Mouse (Mus musculus) intestine, embryonic 15.5 days (tissue): ENCODE results near the gene Olfr1023. TPM values are rescaled to one million over a fixed set of nuclear protein-coding genes. Genes with fewer than 3 reads are reported as not detected.

ENCODE experiments used
- ATAC-seq: fragments of 200-750 bp; cut with Nextera tagmentation; 2 replicates; pipeline ENCODE4 v1.8.0; 2017; ENCODE audit warnings: moderate TSS enrichment, moderate library complexity
- H3K27ac ChIP-seq: fragments of 300-500 bp; sonication (generic); 2 replicates; pipeline ENCODE4 v1.5.1; 2015; ENCODE audit warnings: mild to moderate bottlenecking, inconsistent platforms
- H3K27me3 ChIP-seq: fragments of 300-500 bp; sonication (generic); replicated peaks from 2 replicates; pipeline ENCODE4 v1.6.1; 2015; ENCODE audit warnings: inconsistent platforms
- H3K36me3 ChIP-seq: fragments of 300-500 bp; sonication (generic); 2 replicates; pipeline ENCODE4 v1.6.1; 2015; ENCODE audit warnings: inconsistent platforms
- H3K4me1 ChIP-seq: fragments of 300-500 bp; sonication (generic); replicated peaks from 2 replicates; pipeline ENCODE4 v1.6.1; 2015; ENCODE audit warnings: inconsistent platforms
- H3K4me2 ChIP-seq: fragments of 300-500 bp; sonication (generic); replicated peaks from 2 replicates; pipeline ENCODE4 v1.6.1; 2015; ENCODE audit warnings: mild to moderate bottlenecking, inconsistent platforms
- H3K4me3 ChIP-seq: fragments of 300-500 bp; sonication (generic); replicated peaks from 2 replicates; pipeline ENCODE4 v1.5.1; 2015; ENCODE audit warnings: inconsistent platforms
- H3K9ac ChIP-seq: fragments of 300-500 bp; sonication (generic); 2 replicates; pipeline ENCODE4 v1.6.1; 2015; ENCODE audit warnings: inconsistent platforms
- H3K9me3 ChIP-seq: fragments of 300-500 bp; sonication (generic); 2 replicates; pipeline ENCODE4 v1.6.1; 2016; ENCODE audit warnings: inconsistent platforms
- WGBS: fragments of 180-500 bp; shearing (Covaris S2); methylation state at CpG from one replicate; pipeline ENCODE4 v1.1.7; 2015; 5-methylcytosine and 5-hydroxymethylcytosine counted together
- polyA plus RNA-seq: library from polyadenylated mRNA; unstranded; fragments of >200 nt; fragmentation: Nextera tagmentation; extraction: Ambion mirVana; gene quantifications from 2 replicates; pipeline ENCODE4 v1.2.1, GENCODE M21; 2015

Olfr1023 gene
- not detected in 2 replicates for polyA plus RNA-seq

DNA sequence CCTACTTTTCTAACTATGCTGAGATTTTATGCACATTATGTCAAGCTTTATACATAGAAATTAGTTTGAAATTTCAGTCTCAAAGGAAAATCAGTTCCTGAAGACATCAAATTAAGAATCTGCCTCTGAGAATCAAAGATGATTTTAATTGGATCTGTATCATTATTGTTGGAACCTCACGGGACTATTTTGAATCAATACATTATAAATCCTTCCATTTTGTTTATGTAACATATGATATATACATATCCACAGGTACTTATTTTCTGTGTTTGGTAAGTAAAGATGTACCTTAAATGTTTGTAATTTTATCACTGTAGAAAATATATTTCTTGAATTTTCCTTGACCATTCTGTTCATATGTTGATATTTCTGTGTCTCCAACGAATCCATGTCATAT, at the start of gene Olfr1023:
Gene Olfr1023, plus strand, starts transcription at position 301 of the 400 bp plus-strand sequence.
- Histone ChIP-seq H3K27ac (no peak within 1 kb of the TSS), H3K4me3 (no peak within 1 kb of the TSS), H3K27me3 (no peaks in the 10 kb centered on the region), H3K9ac (no peak within 1 kb of the TSS), H3K4me1 (no peaks in the 10 kb centered on the region), H3K36me3 (no peaks in the 10 kb centered on the region), H3K9me3 (no peaks in the 10 kb centered on the region), H3K4me2 (no peak within 1 kb of the TSS)
- WGBS = 71% methylated on average over 2 of the region's 2 CpGs
- no peak for ATAC-seq

DNA sequence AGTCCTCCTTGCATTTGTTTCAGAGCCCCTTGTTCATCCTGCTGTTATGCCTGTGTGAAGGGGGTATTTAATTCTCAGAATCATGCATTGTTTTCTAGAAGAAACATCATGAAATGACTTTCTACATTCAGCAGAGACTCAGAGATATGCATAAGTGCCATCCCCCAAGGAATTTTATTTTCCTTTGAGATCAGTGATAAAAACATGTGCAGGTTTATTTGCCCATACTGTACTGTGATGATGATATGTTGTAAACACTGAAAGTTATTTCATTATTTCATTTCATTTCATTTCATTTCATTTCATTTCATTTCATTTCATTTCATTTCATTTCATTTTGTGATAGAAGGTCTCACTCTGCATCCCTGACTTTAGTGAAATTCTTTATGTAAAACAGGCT, 40.1 kb upstream of the Olfr1023 start, which contains the start of gene Olfr1019:
Gene Olfr1019, minus strand, starts transcription at position 101 of the 400 bp plus-strand sequence.
- ATAC-seq = no peak
- Histone ChIP-seq H3K4me2 (no peak within 1 kb of the TSS), H3K9ac (no peak within 1 kb of the TSS), H3K4me1 (no peaks in the 10 kb centered on the region), H3K9me3 (no peaks in the 10 kb centered on the region), H3K27me3 (no peaks in the 10 kb centered on the region), H3K4me3 (no peak within 1 kb of the TSS), H3K27ac (no peak within 1 kb of the TSS), H3K36me3 (no peaks in the 10 kb centered on the region)

DNA sequence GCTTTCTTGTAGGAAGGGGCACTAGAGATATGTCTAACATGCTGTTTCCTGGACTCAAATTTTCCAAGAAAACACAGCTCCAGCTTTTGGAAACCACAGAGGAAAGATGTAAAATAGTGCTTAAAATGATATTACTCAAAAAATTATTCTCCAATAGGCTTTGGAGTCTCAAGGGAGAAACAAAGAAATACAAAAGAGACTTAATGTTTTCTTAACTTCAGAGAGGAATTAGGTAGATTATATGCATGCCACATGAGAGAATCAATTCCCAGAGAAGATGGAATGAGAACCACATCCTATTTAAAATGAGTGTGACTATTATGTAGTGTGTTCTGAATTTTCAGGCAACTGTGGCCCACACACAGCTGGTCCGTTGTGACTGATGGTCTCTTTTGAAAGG, 38.7 kb upstream of the Olfr1023 start, which contains the start of gene Olfr1020:
Gene Olfr1020, plus strand, starts transcription at position 301 of the 400 bp plus-strand sequence.
- Histone ChIP-seq H3K27ac (no peak within 1 kb of the TSS), H3K4me3 (no peak within 1 kb of the TSS), H3K4me1 (no peaks in the 10 kb centered on the region), H3K36me3 (no peaks in the 10 kb centered on the region), H3K4me2 (no peak within 1 kb of the TSS), H3K9ac (no peak within 1 kb of the TSS), H3K9me3 (no peaks in the 10 kb centered on the region), H3K27me3 (no peaks in the 10 kb centered on the region)
- 84% methylated on average over 1 of the region's 1 CpGs for WGBS
- no peak for ATAC-seq

DNA sequence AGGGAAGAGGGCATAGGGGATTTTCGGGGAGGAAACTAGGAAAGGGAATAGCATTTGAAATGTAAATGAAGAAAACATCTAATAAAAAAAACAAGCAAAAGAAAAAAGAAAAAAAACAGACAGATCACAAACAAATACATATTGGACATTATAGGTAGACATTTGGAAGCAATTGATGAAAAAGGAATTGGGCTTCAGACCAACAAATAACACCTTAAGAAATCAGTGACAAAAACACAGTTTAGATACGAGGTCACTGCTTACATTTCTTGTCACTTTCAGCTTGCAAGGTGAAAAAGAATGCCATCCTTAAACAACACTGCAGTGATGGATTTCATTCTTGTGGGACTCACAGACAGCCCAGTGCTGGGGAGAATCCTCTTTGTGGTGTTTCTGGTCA, 17.1 kb upstream of the Olfr1023 start, which contains the start of gene Olfr1022:
Gene Olfr1022, plus strand, starts transcription at position 301 of the 400 bp plus-strand sequence.
- no peaks in the 10 kb centered on the region for H3K36me3 ChIP-seq
- H3K27ac ChIP-seq = no peak within 1 kb of the TSS
- H3K27me3 ChIP-seq = no peaks in the 10 kb centered on the region
- ATAC-seq = no peak
- no peaks in the 10 kb centered on the region for H3K4me1 ChIP-seq
- no peak within 1 kb of the TSS for H3K4me2 ChIP-seq
- no peaks in the 10 kb centered on the region for H3K9me3 ChIP-seq
- 35% methylated on average over 2 of the region's 2 CpGs for WGBS
- no peak within 1 kb of the TSS for H3K4me3 ChIP-seq
- H3K9ac ChIP-seq = no peak within 1 kb of the TSS

DNA sequence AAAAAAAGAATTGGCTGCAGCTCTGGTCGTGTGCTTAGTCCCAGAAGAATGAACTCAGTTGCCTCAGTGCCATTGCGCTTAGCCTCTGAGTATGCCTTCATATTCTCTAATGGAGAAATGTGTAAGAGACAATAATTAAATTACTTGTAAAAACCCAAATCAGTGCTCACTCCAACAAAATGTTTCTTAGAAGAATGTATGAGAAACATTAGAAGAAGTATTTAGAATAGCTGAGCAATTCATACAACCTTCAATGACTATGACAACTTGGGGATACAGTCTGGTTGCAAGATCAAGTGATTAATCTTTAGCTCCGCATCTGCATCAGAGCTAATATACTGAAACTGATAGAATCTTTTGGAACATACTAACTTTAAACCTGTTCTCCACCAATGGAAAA, 19.5 kb downstream of the Olfr1023 start, which contains the start of gene Olfr1024:
Gene Olfr1024, minus strand, starts transcription at position 101 of the 400 bp plus-strand sequence.
- ATAC-seq = no peak
- no peak within 1 kb of the TSS for H3K4me2 ChIP-seq
- no peaks in the 10 kb centered on the region for H3K27me3 ChIP-seq
- H3K4me1 ChIP-seq = no peaks in the 10 kb centered on the region
- H3K9ac ChIP-seq = no peak within 1 kb of the TSS
- H3K36me3 ChIP-seq = no peaks in the 10 kb centered on the region
- H3K4me3 ChIP-seq = no peak within 1 kb of the TSS
- 85% methylated on average over 3 of the region's 3 CpGs for WGBS
- no peaks in the 10 kb centered on the region for H3K9me3 ChIP-seq
- H3K27ac ChIP-seq = no peak within 1 kb of the TSS

DNA sequence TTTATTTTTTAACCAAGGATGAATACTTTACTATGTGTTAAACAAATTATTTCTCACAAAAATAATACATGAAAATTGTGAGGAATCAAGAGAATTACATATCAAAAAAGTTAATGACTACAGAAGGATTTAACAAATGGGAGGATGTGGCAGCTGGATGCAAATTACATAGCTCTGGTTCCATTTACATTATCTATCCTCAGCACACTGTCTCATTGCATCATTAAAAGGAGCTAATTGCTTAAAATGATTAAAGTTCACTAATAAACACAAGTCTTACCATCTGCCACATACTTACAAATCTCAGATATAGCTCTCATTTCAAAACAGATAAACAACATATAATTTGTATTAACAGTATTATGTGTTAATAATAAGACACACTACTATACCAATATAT, 27.8 kb downstream of the Olfr1023 start:
- Histone ChIP-seq H3K9ac (no peak overlapping the region), H3K27me3 (no peaks in the 10 kb centered on the region), H3K4me1 (no peaks in the 10 kb centered on the region), H3K4me3 (no peak overlapping the region), H3K4me2 (no peak overlapping the region), H3K27ac (no peak overlapping the region), H3K9me3 (no peaks in the 10 kb centered on the region), H3K36me3 (no peaks in the 10 kb centered on the region)
- no peak for ATAC-seq

DNA sequence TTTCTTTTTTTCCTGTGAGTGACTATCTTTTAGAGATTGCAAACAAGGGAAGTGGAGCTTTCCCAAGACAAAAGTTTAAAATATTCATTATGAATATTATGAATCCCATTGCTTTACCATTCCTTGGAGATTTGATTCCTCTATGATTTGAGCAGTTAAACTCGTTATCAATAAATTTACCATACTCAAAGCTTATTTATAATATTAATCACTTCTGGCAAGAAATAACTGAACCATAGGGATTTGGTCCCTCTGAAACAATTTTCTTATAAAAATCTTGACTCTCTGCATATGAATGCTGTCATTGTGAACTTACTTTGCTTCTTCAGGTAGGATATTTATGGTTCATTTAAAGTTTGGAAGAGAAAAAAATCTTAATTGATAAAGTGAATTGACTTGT, 29.5 kb downstream of the Olfr1023 start, which contains the start of gene Olfr1025-ps1:
Gene Olfr1025-ps1, plus strand, starts transcription at position 301 of the 400 bp plus-strand sequence.
- H3K4me3 ChIP-seq = no peak within 1 kb of the TSS
- no peak within 1 kb of the TSS for H3K4me2 ChIP-seq
- no peak within 1 kb of the TSS for H3K27ac ChIP-seq
- ATAC-seq = no peak
- no peaks in the 10 kb centered on the region for H3K9me3 ChIP-seq
- 65% methylated on average over 1 of the region's 1 CpGs for WGBS
- no peaks in the 10 kb centered on the region for H3K27me3 ChIP-seq
- H3K36me3 ChIP-seq = no peaks in the 10 kb centered on the region
- H3K4me1 ChIP-seq = no peaks in the 10 kb centered on the region
- H3K9ac ChIP-seq = no peak within 1 kb of the TSS

DNA sequence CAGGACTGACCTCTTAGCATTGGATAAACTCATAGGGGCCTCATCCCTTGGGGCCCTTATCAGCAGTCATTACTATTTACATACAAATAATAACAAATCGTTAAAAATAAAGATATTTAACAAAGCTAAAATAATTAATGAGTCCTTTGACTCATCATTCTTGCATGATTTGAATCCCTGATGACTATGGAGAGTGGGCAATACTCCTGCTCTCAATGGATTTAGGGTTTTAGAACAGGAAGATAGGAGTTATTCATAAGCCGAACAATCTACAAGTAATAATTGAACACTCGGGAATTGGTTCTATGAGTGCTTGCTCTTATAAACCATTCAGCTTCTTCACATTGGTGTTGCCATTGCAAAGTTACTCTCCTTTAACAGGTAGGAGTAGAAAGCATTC, 35.8 kb downstream of the Olfr1023 start, which contains the start of gene Olfr1026:
Gene Olfr1026, plus strand, starts transcription at position 301 of the 400 bp plus-strand sequence.
- H3K9ac ChIP-seq = no peak within 1 kb of the TSS
- 87% methylated on average over 3 of the region's 3 CpGs for WGBS
- no peak for ATAC-seq

More for the DNA sequence above, 35.8 kb downstream of the Olfr1023 start, which contains the start of gene Olfr1026:
- H3K27ac ChIP-seq = no peak within 1 kb of the TSS
- no peak within 1 kb of the TSS for H3K4me2 ChIP-seq
- no peak within 1 kb of the TSS for H3K4me3 ChIP-seq
- no peaks in the 10 kb centered on the region for H3K36me3 ChIP-seq
- no peaks in the 10 kb centered on the region for H3K27me3 ChIP-seq
- H3K4me1 ChIP-seq = no peaks in the 10 kb centered on the region
- H3K9me3 ChIP-seq = no peaks in the 10 kb centered on the region

Other genes with a start within 250 kb of the Olfr1023 start
- not detected in 2 replicates for gene Olfr1002, start 234.9 kb upstream of the Olfr1023 start, polyA plus RNA-seq
- gene Olfr154, start 221.2 kb upstream of the Olfr1023 start, polyA plus RNA-seq = not detected in 2 replicates
- not detected in 2 replicates for gene Olfr1006, start 206.9 kb upstream of the Olfr1023 start, polyA plus RNA-seq
- not detected in 2 replicates for gene Olfr1008, start 196.2 kb upstream of the Olfr1023 start, polyA plus RNA-seq
- gene Olfr1009, start 170.2 kb upstream of the Olfr1023 start, polyA plus RNA-seq = not detected in 2 replicates
- gene Olfr1012, start 122.9 kb upstream of the Olfr1023 start, polyA plus RNA-seq = not detected in 2 replicates
- gene Olfr1013, start 118.5 kb upstream of the Olfr1023 start, polyA plus RNA-seq = not detected in 2 replicates
- gene Olfr1014, start 112.9 kb upstream of the Olfr1023 start, polyA plus RNA-seq = not detected in 2 replicates
- not detected in 2 replicates for gene Olfr1015, start 103.6 kb upstream of the Olfr1023 start, polyA plus RNA-seq
- gene Olfr1016, start 83.1 kb upstream of the Olfr1023 start, polyA plus RNA-seq = not detected in 2 replicates
- gene Olfr1018, start 67.2 kb upstream of the Olfr1023 start, polyA plus RNA-seq = not detected in 2 replicates
- not detected in 2 replicates for gene Olfr1019, start 40.2 kb upstream of the Olfr1023 start, polyA plus RNA-seq
- not detected in 2 replicates for gene Olfr1020, start 38.6 kb upstream of the Olfr1023 start, polyA plus RNA-seq
- gene Olfr1022, start 17.0 kb upstream of the Olfr1023 start, polyA plus RNA-seq = not detected in 2 replicates
- not detected in 2 replicates for gene Olfr1024, start 19.4 kb downstream of the Olfr1023 start, polyA plus RNA-seq
- gene Olfr1025-ps1, start 29.6 kb downstream of the Olfr1023 start, polyA plus RNA-seq = not detected in 2 replicates
- gene Olfr1026, start 35.9 kb downstream of the Olfr1023 start, polyA plus RNA-seq = not detected in 2 replicates
- gene Olfr1028, start 64.8 kb downstream of the Olfr1023 start, polyA plus RNA-seq = not detected in 2 replicates
- not detected in 2 replicates for gene Olfr1029, start 88.3 kb downstream of the Olfr1023 start, polyA plus RNA-seq
- gene Olfr1030, start 93.6 kb downstream of the Olfr1023 start, polyA plus RNA-seq = not detected in 2 replicates
- gene Olfr1031, start 104.7 kb downstream of the Olfr1023 start, polyA plus RNA-seq = not detected in 2 replicates
- not detected in 2 replicates for gene Olfr1032, start 119.9 kb downstream of the Olfr1023 start, polyA plus RNA-seq
- 2.8 and 3.4 TPM in 2 replicates for gene Olfr1033, start 135.0 kb downstream of the Olfr1023 start, polyA plus RNA-seq
- 0.03 and 0.06 TPM in 2 replicates for gene Olfr1034, start 160.2 kb downstream of the Olfr1023 start, polyA plus RNA-seq
- not detected in 2 replicates for gene Olfr1036, start 188.4 kb downstream of the Olfr1023 start, polyA plus RNA-seq
- not detected in 2 replicates for gene Olfr1037, start 201.7 kb downstream of the Olfr1023 start, polyA plus RNA-seq